Mouse (Mus musculus) embryo, embryonic 10 days (tissue): ENCODE measurements at regions not wholly inside any gene's neighbourhood (a gene's known extent, or its start where the extent isn't known, plus 50 kb on each side); places are given as distances from the start of the nearest gene placed in this dataset.
"Not testable (repeated sequence)": the region's sequence is repeated elsewhere in the genome, so short reads cannot be mapped to it uniquely, and the experiment has no call there.

Source experiments
- DNase-seq: peaks from one replicate; pipeline ENCODE4 v3.0.0-alpha.2; 2015; ENCODE audit warnings: low spot score

- not testable (repeated sequence) for DNase-seq
Measured at GRCm38 (mm10) chr17:13590240-13590837, 170.0 kb upstream of the Afdn start.
